Mouse (Mus musculus) left cerebral cortex, adult 2 months (tissue): ENCODE results near the gene Bst1. TPM values are rescaled to one million over a fixed set of nuclear protein-coding genes. Genes with fewer than 3 reads are reported as not detected.

Experiments used
- DNase-seq, 2 experiments: peaks; one replicate each; pipeline ENCODE4 v3.0.0; 2021 to 2022; ENCODE audit warnings: low spot score in 2 of 2, mixed read lengths in 1 of 2; ENCODE audit errors: extremely low spot score in 1 of 2
- H3K27ac ChIP-seq: fragments of 200-600 bp; 2 replicates; pipeline ENCODE4 v1.8.1; 2022
- H3K4me3 ChIP-seq: fragments of 200-600 bp; 2 replicates; pipeline ENCODE4 v1.8.1; 2022
- CTCF ChIP-seq: fragments of 200-600 bp; IDR thresholded peaks from 2 replicates; pipeline ENCODE4 v1.8.1; 2022; ENCODE audit warnings: antibody characterized with exemption, mild to moderate bottlenecking, moderate library complexity
- intact Hi-C: fragments of 180-260 bp; cut with DNase I; formaldehyde crosslinking; loops from one replicate; pipeline ENCODE4 v1.15.1; 2025
- total RNA-seq, 2 experiments: library from RNA; stranded (reverse); gene quantifications; 2 replicates each; pipeline ENCODE4 v1.2.3; 2021

Bst1 gene
- total RNA-seq, 2 experiments from 2014 or later: not detected

- no peak for TF ChIP-seq CTCF
- H3K4me3 ChIP-seq: no peak overlapping the region
- intact Hi-C loops: no loop called here
- no peak overlapping the region for H3K27ac ChIP-seq
- DNase-seq: peak in 1 of 2 experiments; percentile 13
Measured at GRCm38 (mm10) chr5:43845083-43845482, 26.4 kb downstream of the Bst1 start.

- no peak for TF ChIP-seq CTCF
- Histone ChIP-seq H3K4me3 (no peak overlapping the region), H3K27ac (no peak overlapping the region)
- no peak for DNase-seq
- intact Hi-C loops: no loop called here
Measured at GRCm38 (mm10) chr5:43845646-43846045, 27.0 kb downstream of the Bst1 start.

GRCm38 (mm10) chr5:43846227-43846626 is 27.5 kb downstream of the Bst1 start:
- intact Hi-C loops: no loop called here

DNA sequence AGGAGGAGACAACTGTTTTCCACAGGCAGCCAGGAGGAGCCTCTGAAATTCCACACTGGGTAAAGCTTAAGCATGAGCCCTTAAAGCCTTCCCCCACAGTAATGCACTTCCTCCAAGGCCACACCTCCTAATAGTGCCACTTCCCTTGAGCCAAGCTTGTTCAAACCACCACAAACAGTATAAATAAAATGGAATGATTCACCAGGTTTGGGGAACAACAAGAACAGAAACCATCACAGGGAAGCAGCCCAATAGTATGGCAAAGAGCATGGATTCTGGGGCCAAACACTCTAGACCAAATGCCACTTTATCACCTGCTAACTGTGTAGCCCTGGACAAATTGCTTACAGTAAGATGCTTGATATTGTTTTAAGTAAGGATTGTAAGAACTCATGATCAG is 28.9 kb downstream of the Bst1 start:
- H3K27ac ChIP-seq: no peak overlapping the region
- TF ChIP-seq CTCF: no peak
- DNase-seq: no peak
- H3K4me3 ChIP-seq: no peak overlapping the region
- intact Hi-C loops: no loop called here

More at GRCm38 (mm10) chr5:43846227-43846626, 27.5 kb downstream of the Bst1 start:
- no peak for DNase-seq
- TF ChIP-seq CTCF: no peak
- Histone ChIP-seq H3K4me3 (no peak overlapping the region), H3K27ac (no peak overlapping the region)

DNA sequence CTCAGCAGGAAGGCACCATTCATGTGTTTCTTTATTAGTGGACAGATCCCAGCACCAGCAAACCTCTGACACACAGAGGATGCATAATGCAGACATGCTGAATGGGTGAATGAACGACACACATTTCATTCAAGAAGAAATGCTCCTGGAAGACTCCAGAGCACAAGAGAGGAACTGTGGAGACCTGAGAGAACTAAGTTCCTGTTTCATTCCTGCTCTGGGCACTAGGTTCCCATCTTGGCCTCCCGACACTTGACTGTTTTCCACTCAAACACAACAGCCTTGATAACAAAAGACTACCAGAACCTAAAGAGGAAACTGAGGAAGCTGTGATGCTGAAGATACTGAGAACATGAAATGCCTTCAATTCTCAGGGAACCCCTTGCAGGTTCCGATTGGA is 29.6 kb downstream of the Bst1 start:
- intact Hi-C loops: no loop called here
- Histone ChIP-seq H3K27ac (no peak overlapping the region), H3K4me3 (no peak overlapping the region)
- no peak for DNase-seq
- no peak for TF ChIP-seq CTCF

GRCm38 (mm10) chr5:43853096-43853867 is 34.6 kb downstream of the Bst1 start:
- Histone ChIP-seq H3K27ac (no peak overlapping the region), H3K4me3 (no peak overlapping the region)
- TF ChIP-seq CTCF: no peak
- intact Hi-C loops: no loop called here
- DNase-seq: no peak

DNA sequence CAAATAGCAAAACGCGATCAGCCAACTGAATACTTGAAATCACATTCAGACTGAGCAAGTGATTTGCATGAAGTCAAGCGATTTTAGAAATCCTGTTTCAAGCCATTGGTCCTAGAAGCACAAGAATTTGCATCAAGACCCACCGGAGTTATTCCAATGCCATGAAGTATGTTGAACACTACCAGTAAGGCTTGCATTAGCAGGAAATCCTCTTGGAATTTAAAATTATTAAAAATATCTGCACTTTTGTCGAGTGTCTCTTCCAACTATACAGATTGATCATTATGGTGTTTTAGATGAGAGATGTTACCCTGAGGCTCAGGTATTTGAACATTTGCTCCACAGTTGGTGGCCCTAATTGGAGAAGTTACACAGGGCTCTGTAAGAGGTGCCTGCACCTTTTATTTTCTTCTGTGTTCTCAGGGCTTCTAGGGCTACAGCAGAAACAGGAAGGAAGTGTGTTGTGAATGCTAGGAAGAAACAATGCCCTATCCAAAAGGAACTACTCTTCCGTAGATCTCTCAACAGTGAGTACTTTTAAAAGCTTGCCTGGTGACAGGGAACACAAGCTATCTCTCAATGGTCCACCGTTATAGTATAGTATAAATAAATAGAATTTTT is 35.3 kb downstream of the Bst1 start:
- Histone ChIP-seq H3K27ac (no peak overlapping the region), H3K4me3 (no peak overlapping the region)
- DNase-seq: no peak
- intact Hi-C loops: no loop called here
- no peak for TF ChIP-seq CTCF

GRCm38 (mm10) chr5:43855769-43856168 is 37.1 kb downstream of the Bst1 start:
- intact Hi-C loops: no loop called here

GRCm38 (mm10) chr5:43859663-43860062 is 41.0 kb downstream of the Bst1 start:
- DNase-seq: no peak
- H3K27ac ChIP-seq: no peak overlapping the region
- intact Hi-C loops: no loop called here
- no peak for TF ChIP-seq CTCF
- no peak overlapping the region for H3K4me3 ChIP-seq

More at GRCm38 (mm10) chr5:43855769-43856168, 37.1 kb downstream of the Bst1 start:
- Histone ChIP-seq H3K4me3 (no peak overlapping the region), H3K27ac (no peak overlapping the region)
- DNase-seq: no peak
- TF ChIP-seq CTCF: no peak

DNA sequence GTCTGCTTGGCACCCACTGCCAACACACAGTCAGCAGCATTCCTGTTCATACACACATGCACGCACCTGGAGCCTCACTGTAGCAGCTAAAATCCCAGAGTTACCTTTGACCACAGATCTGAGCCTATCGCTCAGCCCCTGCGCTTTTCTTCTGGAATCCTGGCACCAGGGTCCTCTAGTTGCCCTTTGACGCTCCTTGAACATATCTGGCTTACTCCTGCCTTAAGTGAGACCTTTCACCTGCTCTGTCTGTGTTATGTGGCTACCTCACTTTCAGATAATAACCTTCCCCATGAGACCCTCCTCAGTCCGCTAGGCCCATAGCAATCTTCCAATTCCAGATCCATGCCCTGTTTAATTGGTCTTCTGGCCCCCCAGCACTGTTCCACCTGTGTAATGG is 41.4 kb downstream of the Bst1 start:
- DNase-seq: no peak
- intact Hi-C loops: no loop called here
- no peak overlapping the region for H3K27ac ChIP-seq
- no peak for TF ChIP-seq CTCF
- no peak overlapping the region for H3K4me3 ChIP-seq

- DNase-seq: no peak
- intact Hi-C loops: no loop called here
- Histone ChIP-seq H3K27ac (no peak overlapping the region), H3K4me3 (no peak overlapping the region)
- no peak for TF ChIP-seq CTCF
Measured at GRCm38 (mm10) chr5:43860670-43861431, 42.2 kb downstream of the Bst1 start.

- no peak overlapping the region for H3K4me3 ChIP-seq
- TF ChIP-seq CTCF: no peak
- no peak for DNase-seq
- intact Hi-C loops: no loop called here
- no peak overlapping the region for H3K27ac ChIP-seq
Measured at GRCm38 (mm10) chr5:43863642-43864041, 45.0 kb downstream of the Bst1 start.
